Mouse (Mus musculus) hindbrain, embryonic 14.5 days (tissue): Measurements from ENCODE around the gene Nexmif. TPM values are rescaled to one million over a fixed set of nuclear protein-coding genes. Genes with fewer than 3 reads are reported as not detected.

Experiments used
- ATAC-seq: fragments of 200-750 bp; cut with Nextera tagmentation; 2 replicates; pipeline ENCODE4 v1.8.0; 2017; ENCODE audit warnings: moderate number of reproducible peaks, mild to moderate bottlenecking, moderate TSS enrichment, moderate library complexity; ENCODE audit not compliant: low FRiP score
- DNase-seq: peaks from one replicate; pipeline ENCODE4 v3.0.0-alpha.2; 2015; ENCODE audit warnings: low spot score
- H3K27ac ChIP-seq: fragments of 300-500 bp; sonication (generic); 2 replicates; pipeline ENCODE4 v1.5.1; 2014; ENCODE audit warnings: mild to moderate bottlenecking, moderate library complexity
- H3K27me3 ChIP-seq: fragments of 300-500 bp; sonication (generic); 2 replicates; pipeline ENCODE4 v1.6.1; 2014; ENCODE audit warnings: mild to moderate bottlenecking, low read length, mixed read lengths; ENCODE audit not compliant: control insufficient read depth, insufficient read depth
- H3K36me3 ChIP-seq: fragments of 300-500 bp; sonication (generic); replicated peaks from 2 replicates; pipeline ENCODE4 v1.6.1; 2014; ENCODE audit not compliant: control insufficient read depth, insufficient read depth
- H3K4me1 ChIP-seq: fragments of 300-500 bp; sonication (generic); replicated peaks from 2 replicates; pipeline ENCODE4 v1.6.1; 2014; ENCODE audit warnings: antibody characterized with exemption, low read length, mixed read lengths; ENCODE audit not compliant: control insufficient read depth, insufficient read depth
- H3K4me2 ChIP-seq: fragments of 300-500 bp; sonication (generic); replicated peaks from 2 replicates; pipeline ENCODE4 v1.6.1; 2014; ENCODE audit warnings: mild to moderate bottlenecking, moderate library complexity
- H3K4me3 ChIP-seq: fragments of 300-500 bp; sonication (generic); replicated peaks from 2 replicates; pipeline ENCODE4 v1.5.1; 2014; ENCODE audit warnings: mild to moderate bottlenecking, low read length
- H3K9ac ChIP-seq: fragments of 300-500 bp; sonication (generic); 2 replicates; pipeline ENCODE4 v1.6.1; 2014
- H3K9me3 ChIP-seq: fragments of 300-500 bp; sonication (generic); 2 replicates; pipeline ENCODE4 v1.6.1; 2016; ENCODE audit warnings: low read length; ENCODE audit not compliant: control insufficient read depth
- WGBS: fragments of 180-500 bp; shearing (Covaris S2); extraction: QIAGEN DNeasy Blood & Tissue Kit; methylation state at CpG from one replicate; pipeline ENCODE4 v1.1.7; 2014; 5-methylcytosine and 5-hydroxymethylcytosine counted together
- polyA plus RNA-seq: library from polyadenylated mRNA; unstranded; fragments of >200 nt; fragmentation: Nextera tagmentation; extraction: Ambion mirVana; gene quantifications from 2 replicates; pipeline ENCODE4 v1.2.1, GENCODE M21; 2014

Gene Nexmif
- polyA plus RNA-seq: 16.2 and 17.5 TPM in 2 replicates

DNA sequence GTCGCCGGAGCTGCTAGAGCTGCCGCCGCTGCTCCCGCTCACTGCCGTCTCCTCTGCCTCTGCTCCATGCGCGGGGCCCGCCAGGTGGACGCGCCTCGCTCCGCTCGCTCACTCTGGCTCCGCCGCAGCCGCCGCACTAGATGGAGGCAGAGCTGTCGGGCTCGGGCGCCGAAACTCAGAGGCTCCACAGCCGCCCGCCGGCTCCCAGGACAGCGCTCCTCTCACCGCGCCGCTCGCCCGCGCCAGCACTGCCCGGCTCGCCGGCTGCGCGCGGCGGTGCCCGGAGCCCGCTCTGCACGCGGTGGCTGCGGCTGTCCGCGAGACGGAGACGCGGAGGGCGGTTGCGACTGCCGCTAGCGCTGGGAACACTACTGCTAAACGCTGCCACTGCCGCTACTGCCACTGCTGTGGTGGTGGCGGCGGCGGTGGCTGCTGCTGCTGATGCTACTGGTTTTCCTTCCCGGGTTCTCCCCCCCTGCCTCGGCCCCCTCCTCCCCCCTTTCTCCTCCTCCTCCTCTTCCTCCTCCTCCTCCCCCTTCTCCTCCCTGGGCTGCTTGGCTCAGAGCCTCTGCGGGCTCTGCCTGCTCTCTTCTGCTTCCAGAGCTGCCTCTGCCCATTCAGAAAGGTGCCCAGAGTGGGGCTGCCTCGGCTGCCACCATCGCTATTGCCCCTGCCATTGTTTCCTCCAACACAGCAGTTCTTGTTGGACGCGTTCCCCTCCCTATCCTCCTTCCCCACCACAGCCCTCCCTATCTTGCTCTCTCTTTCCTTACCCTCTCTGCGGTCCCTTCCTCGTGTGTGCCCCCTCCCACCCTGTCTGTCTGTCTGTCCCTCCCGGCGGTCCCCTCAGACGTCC is at the start of gene Nexmif:
Gene Nexmif, minus strand, starts transcription at position 450 of the 856 bp plus-strand sequence.
- 33% methylated on average over 39 of the region's 70 CpGs for WGBS
- H3K9ac ChIP-seq: peak within 1 kb of the TSS; percentile 82
- H3K27ac ChIP-seq: peak within 1 kb of the TSS; percentile 96
- H3K4me3 ChIP-seq: peak within 1 kb of the TSS; percentile 62
- peak; percentile 59 for DNase-seq
- H3K4me1 ChIP-seq: no peaks in the 10 kb centered on the region
- peak; percentile 87 for ATAC-seq
- H3K36me3 ChIP-seq: no peaks in the 10 kb centered on the region
- peak within 1 kb of the TSS; percentile 62 for H3K4me2 ChIP-seq
- peaks cover 26% of the 10 kb centered on the region for H3K27me3 ChIP-seq
- no peaks in the 10 kb centered on the region for H3K9me3 ChIP-seq

GRCm38 (mm10) chrX:104208701-104209100 is 7.7 kb upstream of the Nexmif start:
- Histone ChIP-seq H3K9me3 (no peaks in the 10 kb centered on the region), H3K27ac (no peak overlapping the region), H3K9ac (no peak overlapping the region), H3K4me1 (no peaks in the 10 kb centered on the region), H3K4me3 (no peak overlapping the region), H3K36me3 (no peaks in the 10 kb centered on the region), H3K27me3 (peaks cover 21% of the 10 kb centered on the region), H3K4me2 (no peak overlapping the region)
- DNase-seq (no peak), ATAC-seq (no peak)
- whole genome bisulfite sequencing: 88% methylated on average over 2 of the region's 2 CpGs

- Histone ChIP-seq H3K4me2 (peak overlapping the region; percentile 62), H3K36me3 (no peaks in the 10 kb centered on the region), H3K27me3 (peaks cover 26% of the 10 kb centered on the region), H3K4me3 (peak overlapping the region; percentile 62), H3K4me1 (no peaks in the 10 kb centered on the region), H3K9ac (peak overlapping the region; percentile 82), H3K27ac (peak overlapping the region; percentile 96), H3K9me3 (no peaks in the 10 kb centered on the region)
- DNase-seq (peak; percentile 30), ATAC-seq (peak; percentile 60; the same call in 1 of the 2 replicates)
- WGBS: 25% methylated on average over 21 of the region's 21 CpGs
These were observed 681 bp upstream of the Nexmif start for GRCm38 (mm10) chrX:104201592-104202139.

DNA sequence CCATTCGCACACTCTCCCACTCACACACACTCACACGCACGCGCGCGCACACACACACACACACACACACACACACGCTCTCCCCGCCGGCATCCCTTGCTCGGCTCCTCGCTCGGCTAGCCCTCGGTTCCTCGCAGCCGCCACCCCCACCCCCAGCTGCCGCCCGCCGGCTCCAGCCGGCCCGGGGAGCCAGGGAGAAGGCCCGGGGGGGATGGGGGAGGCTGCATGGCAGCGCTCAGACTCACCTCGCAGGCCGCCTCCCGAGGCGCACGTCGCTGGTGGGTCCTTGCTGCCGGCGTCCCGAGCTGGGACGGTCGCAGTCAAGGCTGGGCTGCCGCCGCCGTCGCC is 623 bp downstream of the Nexmif start:
- Histone ChIP-seq H3K9ac (peak overlapping the region; percentile 82), H3K36me3 (no peaks in the 10 kb centered on the region), H3K9me3 (no peaks in the 10 kb centered on the region), H3K4me2 (peak overlapping the region; percentile 62), H3K27me3 (peaks cover 23% of the 10 kb centered on the region), H3K4me1 (no peaks in the 10 kb centered on the region), H3K27ac (peak overlapping the region; percentile 96), H3K4me3 (peak overlapping the region; percentile 62)
- DNase-seq (peak; percentile 32), ATAC-seq (peak; percentile 58)
- WGBS: 31% methylated on average over 16 of the region's 37 CpGs

- Histone ChIP-seq H3K9ac (peak overlapping the region; percentile 82), H3K27me3 (peaks cover 22% of the 10 kb centered on the region), H3K4me3 (peak overlapping the region; percentile 62), H3K4me2 (peak overlapping the region; percentile 62), H3K4me1 (no peaks in the 10 kb centered on the region), H3K36me3 (no peaks in the 10 kb centered on the region), H3K9me3 (no peaks in the 10 kb centered on the region), H3K27ac (peak overlapping the region; percentile 96)
- WGBS: 27% methylated on average over 57 of the region's 100 CpGs
- DNase-seq (peak; percentile 38), ATAC-seq (peak; percentile 31)
These were observed 1.2 kb downstream of the Nexmif start for GRCm38 (mm10) chrX:104199611-104200387.

DNA sequence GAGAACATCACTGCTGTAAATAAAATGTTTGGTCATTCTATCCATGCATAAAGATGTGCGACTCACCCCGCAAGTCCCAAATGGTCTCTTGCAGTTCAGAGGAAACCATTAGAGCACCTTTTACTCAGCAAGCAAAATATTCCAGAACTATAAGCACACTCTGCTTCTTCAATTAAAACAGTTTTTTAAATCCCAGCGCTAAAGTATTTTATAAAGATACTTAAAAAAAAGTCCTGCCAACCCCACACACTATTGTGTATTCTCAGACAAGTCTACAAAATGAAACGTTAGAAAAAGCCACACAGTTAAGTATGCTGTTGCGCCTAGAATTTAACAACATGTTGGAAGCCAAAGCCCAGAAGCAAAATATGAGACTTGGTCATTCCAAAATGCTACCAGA is 1.9 kb downstream of the Nexmif start:
- no peaks in the 10 kb centered on the region for H3K4me1 ChIP-seq
- peak overlapping the region; percentile 62 for H3K4me2 ChIP-seq
- H3K9me3 ChIP-seq: no peaks in the 10 kb centered on the region
- no peak overlapping the region for H3K27ac ChIP-seq
- no peak for ATAC-seq
- H3K36me3 ChIP-seq: no peaks in the 10 kb centered on the region
- peaks cover 22% of the 10 kb centered on the region for H3K27me3 ChIP-seq
- no peak for DNase-seq
- 51% methylated on average over 5 of the region's 5 CpGs for WGBS
- H3K4me3 ChIP-seq: peak overlapping the region; percentile 62
- H3K9ac ChIP-seq: peak overlapping the region; percentile 82

- no peaks in the 10 kb centered on the region for H3K36me3 ChIP-seq
- H3K27me3 ChIP-seq: peaks cover 16% of the 10 kb centered on the region
- H3K4me2 ChIP-seq: no peak overlapping the region
- H3K9ac ChIP-seq: no peak overlapping the region
- no peaks in the 10 kb centered on the region for H3K9me3 ChIP-seq
- H3K27ac ChIP-seq: no peak overlapping the region
- 53% methylated on average over 5 of the region's 5 CpGs for WGBS
- H3K4me3 ChIP-seq: no peak overlapping the region
- ATAC-seq (no peak), DNase-seq (no peak)
- no peaks in the 10 kb centered on the region for H3K4me1 ChIP-seq
These were observed 4.4 kb downstream of the Nexmif start for GRCm38 (mm10) chrX:104196561-104196960.

GRCm38 (mm10) chrX:104179257-104179656 is 21.7 kb downstream of the Nexmif start:
- no peaks in the 10 kb centered on the region for H3K9me3 ChIP-seq
- no peak for ATAC-seq
- no peak overlapping the region for H3K27ac ChIP-seq
- H3K36me3 ChIP-seq: no peaks in the 10 kb centered on the region
- DNase-seq: peak; percentile 47
- H3K4me3 ChIP-seq: no peak overlapping the region
- H3K4me2 ChIP-seq: no peak overlapping the region
- H3K4me1 ChIP-seq: no peaks in the 10 kb centered on the region
- H3K27me3 ChIP-seq: peaks cover 8% of the 10 kb centered on the region; the same call in 1 of the 2 replicates
- 26% methylated on average over 2 of the region's 2 CpGs for WGBS
- H3K9ac ChIP-seq: no peak overlapping the region

GRCm38 (mm10) chrX:104150072-104150471 is 50.9 kb downstream of the Nexmif start:
- H3K27me3 ChIP-seq: peaks cover 24% of the 10 kb centered on the region; the same call in 1 of the 2 replicates
- 54% methylated on average over 1 of the region's 1 CpGs for WGBS
- no peak overlapping the region for H3K27ac ChIP-seq
- no peaks in the 10 kb centered on the region for H3K36me3 ChIP-seq
- no peak overlapping the region for H3K4me2 ChIP-seq
- no peak overlapping the region for H3K9ac ChIP-seq
- no peak overlapping the region for H3K4me3 ChIP-seq
- DNase-seq (no peak), ATAC-seq (no peak)
- no peaks in the 10 kb centered on the region for H3K9me3 ChIP-seq
- no peaks in the 10 kb centered on the region for H3K4me1 ChIP-seq
